Mouse (Mus musculus): ENCODE results near the gene Limk2. TPM values are rescaled to one million over a fixed set of nuclear protein-coding genes. Genes with fewer than 3 reads are reported as not detected.

Limk2 gene
- polyA plus RNA-seq, 1 experiment: 21.6 TPM

DNA sequence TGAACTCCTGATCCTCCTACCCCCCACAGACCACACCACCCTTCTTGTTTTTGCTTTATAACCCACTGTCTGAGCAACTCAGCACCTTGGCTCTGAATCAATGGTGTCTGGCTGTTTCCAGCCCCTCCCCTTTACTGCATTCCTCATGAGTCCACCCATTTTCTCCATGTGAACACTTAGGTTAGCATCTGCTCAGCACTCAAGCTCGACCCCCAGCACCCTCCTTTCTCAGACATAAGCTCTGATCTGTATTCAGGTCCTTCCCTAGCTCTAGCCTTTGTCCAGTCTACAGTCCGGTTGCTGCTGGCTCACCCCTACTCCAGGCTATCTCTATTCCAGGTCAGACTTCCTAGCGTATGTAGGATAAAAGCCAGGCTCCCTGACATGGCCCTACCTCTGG lies 12.9 kb downstream of the Limk2 start:
- no peaks in the 10 kb centered on the region for H3K27me3 ChIP-seq (ENCODE audit: control insufficient read depth, insufficient read depth, insufficient read length)
- no peak overlapping the region for H3ac ChIP-seq (ENCODE audit: control insufficient read depth, insufficient read length, low read depth)
- peaks cover 33% of the 10 kb centered on the region for H3K36me3 ChIP-seq (ENCODE audit: control insufficient read depth, insufficient read depth)
- TF ChIP-seq CEBPB (IDR thresholded peaks at IDR 0.05; ENCODE audit: low read depth) (no peak), USF1 (IDR thresholded peaks at IDR 0.05; ENCODE audit: low read depth) (no peak), MYOG (IDR thresholded peaks at IDR 0.05; ENCODE audit: control insufficient read depth, extremely low read depth, insufficient read length) (no peak), CTCF (IDR thresholded peaks at IDR 0.05; ENCODE audit: control insufficient read depth, insufficient read depth, insufficient read length) (no peak), FOSL1 (IDR thresholded peaks at IDR 0.05; ENCODE audit: insufficient read depth, low read length, poor library complexity, severe bottlenecking) (no peak), MYOD1 (IDR thresholded peaks at IDR 0.05; ENCODE audit: control insufficient read depth, insufficient read length, low read depth) (no peak), MAX (IDR thresholded peaks at IDR 0.05) (no peak)
- peaks cover 4% of the 10 kb centered on the region for H3K79me3 ChIP-seq (ENCODE audit: low read depth)
- peaks cover 28% of the 10 kb centered on the region for H3K79me2 ChIP-seq (ENCODE audit: control insufficient read depth, insufficient read depth)
- no peak overlapping the region for H3K4me3 ChIP-seq (ENCODE audit: insufficient read depth, poor library complexity, severe bottlenecking)

DNA sequence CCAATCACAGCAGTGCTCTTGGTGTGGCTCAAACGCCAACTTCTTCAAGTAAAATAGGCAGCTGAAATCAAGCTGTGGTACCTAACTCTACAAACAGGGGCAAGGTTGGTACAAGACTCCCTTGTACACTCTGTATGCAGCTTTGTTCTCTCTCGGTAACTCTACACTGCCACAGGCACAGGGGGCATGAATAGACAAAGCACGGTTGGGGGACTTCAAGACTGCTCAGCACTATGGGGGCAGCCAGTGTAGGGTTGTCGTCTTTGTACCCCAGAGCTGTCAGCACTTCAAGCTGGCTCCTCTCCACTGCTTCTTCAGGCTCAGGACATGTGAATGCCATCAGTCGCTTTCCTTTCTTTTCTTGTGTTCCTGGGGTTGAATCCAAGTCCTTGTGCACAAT lies 14.5 kb downstream of the Limk2 start:
- H3K27me3 ChIP-seq (ENCODE audit: control insufficient read depth, insufficient read depth, insufficient read length): no peaks in the 10 kb centered on the region
- peaks cover 33% of the 10 kb centered on the region for H3K36me3 ChIP-seq (ENCODE audit: control insufficient read depth, insufficient read depth)
- H3K79me3 ChIP-seq (ENCODE audit: low read depth): peaks cover 4% of the 10 kb centered on the region
- H3K79me2 ChIP-seq (ENCODE audit: control insufficient read depth, insufficient read depth): peaks cover 21% of the 10 kb centered on the region
- no peak for TF ChIP-seq CTCF (IDR thresholded peaks at IDR 0.05; ENCODE audit: control insufficient read depth, insufficient read depth, insufficient read length)
- TF ChIP-seq FOSL1 (IDR thresholded peaks at IDR 0.05; ENCODE audit: insufficient read depth, low read length, poor library complexity, severe bottlenecking): no peak
- no peak for TF ChIP-seq CEBPB (IDR thresholded peaks at IDR 0.05; ENCODE audit: low read depth)
- no peak overlapping the region for H3ac ChIP-seq (ENCODE audit: control insufficient read depth, insufficient read length, low read depth)
- no peak overlapping the region for H3K4me3 ChIP-seq (ENCODE audit: insufficient read depth, poor library complexity, severe bottlenecking)

DNA sequence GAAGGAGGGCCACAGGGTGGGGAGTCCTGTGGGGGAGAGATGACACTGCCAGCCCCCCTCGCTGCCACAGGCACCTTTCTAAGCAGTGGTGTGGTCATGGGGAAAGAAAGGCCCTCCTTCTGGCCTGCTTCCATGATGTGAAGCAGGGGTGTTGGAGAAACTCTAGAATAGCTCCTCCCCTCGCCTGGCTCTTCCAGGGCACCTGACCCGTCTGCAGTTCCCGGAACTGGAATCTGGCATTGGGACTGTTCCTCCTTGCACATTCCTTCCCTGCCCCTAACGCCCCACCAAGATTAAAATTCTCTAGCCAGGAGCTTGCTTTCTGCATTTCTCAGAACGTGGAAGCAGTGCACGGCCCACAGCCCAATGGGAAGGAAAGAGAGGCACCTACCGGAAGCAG lies 16.5 kb downstream of the Limk2 start:
- Histone ChIP-seq H3ac (ENCODE audit: control insufficient read depth, insufficient read length, low read depth) (no peak overlapping the region), H3K27me3 (ENCODE audit: control insufficient read depth, insufficient read depth, insufficient read length) (no peaks in the 10 kb centered on the region), H3K79me3 (ENCODE audit: low read depth) (peaks cover 1% of the 10 kb centered on the region), H3K36me3 (ENCODE audit: control insufficient read depth, insufficient read depth) (peaks cover 29% of the 10 kb centered on the region), H3K4me3 (ENCODE audit: insufficient read depth, poor library complexity, severe bottlenecking) (no peak overlapping the region), H3K79me2 (ENCODE audit: control insufficient read depth, insufficient read depth) (peaks cover 10% of the 10 kb centered on the region)
- no peak for TF ChIP-seq CTCF (IDR thresholded peaks at IDR 0.05; ENCODE audit: control insufficient read depth, insufficient read depth, insufficient read length)
- no peak for TF ChIP-seq CEBPB (IDR thresholded peaks at IDR 0.05; ENCODE audit: low read depth)
- no peak for TF ChIP-seq MAX (IDR thresholded peaks at IDR 0.05)
- no peak for TF ChIP-seq MYOG (IDR thresholded peaks at IDR 0.05; ENCODE audit: control insufficient read depth, extremely low read depth, insufficient read length)
- no peak for TF ChIP-seq USF1 (IDR thresholded peaks at IDR 0.05; ENCODE audit: low read depth)
- TF ChIP-seq MYOD1 (IDR thresholded peaks at IDR 0.05; ENCODE audit: control insufficient read depth, insufficient read length, low read depth): no peak
- TF ChIP-seq FOSL1 (IDR thresholded peaks at IDR 0.05; ENCODE audit: insufficient read depth, low read length, poor library complexity, severe bottlenecking): no peak

DNA sequence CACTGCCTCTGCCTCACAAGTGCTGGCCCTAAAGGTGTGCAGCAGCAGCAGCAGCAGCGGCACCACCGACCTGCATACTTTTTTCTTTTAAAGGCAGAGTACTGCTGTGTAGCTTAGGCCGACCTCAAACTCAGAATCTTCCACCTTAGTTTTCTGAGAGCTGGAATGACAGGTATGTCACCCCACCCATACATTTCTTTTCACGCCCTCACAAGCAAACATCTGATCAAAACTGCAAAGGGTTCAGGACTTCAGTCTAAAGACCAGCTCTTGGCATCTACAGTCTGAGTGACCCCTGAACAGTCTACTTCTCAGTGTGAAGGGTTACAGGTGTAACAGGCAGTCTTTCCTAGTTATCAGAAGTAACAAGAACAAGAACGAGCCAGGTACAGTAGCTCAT lies 18.2 kb downstream of the Limk2 start:
- peaks cover 5% of the 10 kb centered on the region for H3K79me2 ChIP-seq (ENCODE audit: control insufficient read depth, insufficient read depth)
- no peak overlapping the region for H3K4me3 ChIP-seq (ENCODE audit: insufficient read depth, poor library complexity, severe bottlenecking)
- H3ac ChIP-seq (ENCODE audit: control insufficient read depth, insufficient read length, low read depth): no peak overlapping the region
- H3K36me3 ChIP-seq (ENCODE audit: control insufficient read depth, insufficient read depth): peaks cover 20% of the 10 kb centered on the region
- H3K79me3 ChIP-seq (ENCODE audit: low read depth): no peaks in the 10 kb centered on the region
- no peaks in the 10 kb centered on the region for H3K27me3 ChIP-seq (ENCODE audit: control insufficient read depth, insufficient read depth, insufficient read length)
- TF ChIP-seq CTCF (IDR thresholded peaks at IDR 0.05; ENCODE audit: control insufficient read depth, insufficient read depth, insufficient read length) (no peak), MAX (IDR thresholded peaks at IDR 0.05) (no peak), CEBPB (IDR thresholded peaks at IDR 0.05; ENCODE audit: low read depth) (no peak), FOSL1 (IDR thresholded peaks at IDR 0.05; ENCODE audit: insufficient read depth, low read length, poor library complexity, severe bottlenecking) (no peak), USF1 (IDR thresholded peaks at IDR 0.05; ENCODE audit: low read depth) (no peak), MYOD1 (IDR thresholded peaks at IDR 0.05; ENCODE audit: control insufficient read depth, insufficient read length, low read depth) (no peak), MYOG (IDR thresholded peaks at IDR 0.05; ENCODE audit: control insufficient read depth, extremely low read depth, insufficient read length) (no peak)

DNA sequence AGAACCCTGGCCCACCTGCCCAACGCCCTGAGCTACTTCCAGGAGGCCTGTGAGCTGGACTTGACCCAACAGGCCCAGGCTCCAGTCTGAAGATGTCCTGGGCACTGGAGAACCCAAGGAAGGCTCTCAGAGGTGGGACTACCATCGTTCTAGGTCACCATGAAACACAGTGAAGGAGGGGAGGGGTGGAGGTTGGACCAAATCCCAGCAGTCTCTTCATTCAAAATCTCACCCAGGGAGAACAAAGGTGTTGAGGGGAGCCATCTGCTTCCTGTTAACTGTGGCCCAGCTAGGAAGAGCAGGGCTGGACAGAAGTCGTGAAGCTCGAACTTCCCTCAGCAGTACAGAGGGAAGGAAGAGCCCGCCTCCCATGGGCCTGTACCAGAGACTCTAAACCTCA lies 19.0 kb downstream of the Limk2 start:
- H3K79me3 ChIP-seq (ENCODE audit: low read depth): no peaks in the 10 kb centered on the region
- peaks cover 5% of the 10 kb centered on the region for H3K79me2 ChIP-seq (ENCODE audit: control insufficient read depth, insufficient read depth)
- TF ChIP-seq USF1 (IDR thresholded peaks at IDR 0.05; ENCODE audit: low read depth): no peak
- no peak for TF ChIP-seq MYOG (IDR thresholded peaks at IDR 0.05; ENCODE audit: control insufficient read depth, extremely low read depth, insufficient read length)
- no peak for TF ChIP-seq CEBPB (IDR thresholded peaks at IDR 0.05; ENCODE audit: low read depth)
- TF ChIP-seq MYOD1 (IDR thresholded peaks at IDR 0.05; ENCODE audit: control insufficient read depth, insufficient read length, low read depth): no peak
- no peak for TF ChIP-seq FOSL1 (IDR thresholded peaks at IDR 0.05; ENCODE audit: insufficient read depth, low read length, poor library complexity, severe bottlenecking)
- TF ChIP-seq CTCF (IDR thresholded peaks at IDR 0.05; ENCODE audit: control insufficient read depth, insufficient read depth, insufficient read length): no peak
- no peak for TF ChIP-seq MAX (IDR thresholded peaks at IDR 0.05)
- H3K4me3 ChIP-seq (ENCODE audit: insufficient read depth, poor library complexity, severe bottlenecking): no peak overlapping the region
- H3ac ChIP-seq (ENCODE audit: control insufficient read depth, insufficient read length, low read depth): no peak overlapping the region
- H3K36me3 ChIP-seq (ENCODE audit: control insufficient read depth, insufficient read depth): peaks cover 17% of the 10 kb centered on the region
- no peaks in the 10 kb centered on the region for H3K27me3 ChIP-seq (ENCODE audit: control insufficient read depth, insufficient read depth, insufficient read length)
